Mouse (Mus musculus) stomach, postnatal 0 days (tissue): ENCODE results near the gene Tspoap1.

Experiments
- CTCF ChIP-seq: IDR thresholded peaks from 2 replicates; pipeline ENCODE4 v1.5.1; 2016; ENCODE audit warnings: antibody characterized with exemption, low read depth, mild to moderate bottlenecking, moderate library complexity
- EP300 ChIP-seq: optimal IDR thresholded peaks from 2 replicates; pipeline ENCODE3; 2016; ENCODE audit warnings: antibody characterized with exemption

DNA sequence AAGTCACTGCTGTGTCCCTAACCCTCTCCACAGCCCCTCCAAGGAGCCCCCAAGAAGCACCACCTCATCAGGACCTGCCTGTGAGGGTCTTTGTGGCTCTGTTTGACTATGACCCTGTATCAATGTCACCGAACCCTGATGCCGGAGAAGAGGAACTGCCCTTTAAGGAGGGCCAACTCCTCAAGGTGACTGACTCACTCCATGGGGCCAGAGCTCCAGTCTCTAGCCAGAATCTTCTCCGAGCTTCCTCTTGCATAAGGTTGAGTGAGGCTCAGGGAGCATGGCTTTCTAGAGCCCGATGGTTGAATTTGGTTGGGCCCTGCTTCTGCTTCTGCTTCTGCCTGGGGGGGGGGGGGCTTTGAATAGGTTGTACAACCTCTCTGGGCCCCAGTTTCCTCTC, 19.1 kb downstream of the Tspoap1 start:
- TF ChIP-seq CTCF (no peak), EP300 (no peak)
